Mouse (Mus musculus) testis, adult 2 months (tissue): ENCODE results near the gene Dnaic2. TPM values are rescaled to one million over a fixed set of nuclear protein-coding genes. Genes with fewer than 3 reads are reported as not detected.

Experiments
- H3K27ac ChIP-seq: fragments of 200-500 bp; 2 replicates; pipeline ENCODE4 v1.5.1; 2012; ENCODE audit warnings: low read depth, low read length; ENCODE audit not compliant: control insufficient read depth, insufficient read depth
- H3K27me3 ChIP-seq: fragments of 200-500 bp; 2 replicates; pipeline ENCODE4 v1.6.1; 2012; ENCODE audit warnings: mild to moderate bottlenecking, low read length, moderate library complexity; ENCODE audit not compliant: control insufficient read depth, insufficient read depth
- H3K36me3 ChIP-seq: fragments of 200-500 bp; 2 replicates; pipeline ENCODE4 v1.6.1; 2012; ENCODE audit warnings: mild to moderate bottlenecking, low read length; ENCODE audit not compliant: control insufficient read depth, insufficient read depth
- H3K4me1 ChIP-seq: fragments of 200-500 bp; 2 replicates; pipeline ENCODE4 v1.6.1; 2012; ENCODE audit warnings: low read length; ENCODE audit not compliant: control insufficient read depth, insufficient read depth
- H3K4me3 ChIP-seq: fragments of 200-500 bp; 2 replicates; pipeline ENCODE4 v1.5.1; 2012; ENCODE audit warnings: low read depth, mild to moderate bottlenecking, low read length, moderate library complexity, mixed read lengths; ENCODE audit not compliant: control insufficient read depth
- CTCF ChIP-seq: fragments of 200-500 bp; IDR thresholded peaks from 2 replicates; pipeline ENCODE4 v1.5.1; 2012; ENCODE audit warnings: low read depth, mild to moderate bottlenecking, inconsistent platforms, low read length, moderate library complexity; ENCODE audit not compliant: control insufficient read depth, insufficient read depth, insufficient replicate concordance
- POLR2A ChIP-seq: fragments of 200-500 bp; IDR thresholded peaks from 2 replicates; pipeline ENCODE4 v1.6.1; 2012; ENCODE audit warnings: low read depth, mild to moderate bottlenecking, inconsistent platforms, low read length, moderate library complexity; ENCODE audit not compliant: control insufficient read depth
- polyA plus RNA-seq: library from polyadenylated mRNA; depleted of rRNA; stranded (reverse); fragments of >200 nt; gene quantifications from 2 replicates; pipeline ENCODE4 v1.2.3, GENCODE M21; 2012; rRNA removed

The Dnaic2 gene
- polyA plus RNA-seq, 1 experiment, result 57.5 TPM

DNA sequence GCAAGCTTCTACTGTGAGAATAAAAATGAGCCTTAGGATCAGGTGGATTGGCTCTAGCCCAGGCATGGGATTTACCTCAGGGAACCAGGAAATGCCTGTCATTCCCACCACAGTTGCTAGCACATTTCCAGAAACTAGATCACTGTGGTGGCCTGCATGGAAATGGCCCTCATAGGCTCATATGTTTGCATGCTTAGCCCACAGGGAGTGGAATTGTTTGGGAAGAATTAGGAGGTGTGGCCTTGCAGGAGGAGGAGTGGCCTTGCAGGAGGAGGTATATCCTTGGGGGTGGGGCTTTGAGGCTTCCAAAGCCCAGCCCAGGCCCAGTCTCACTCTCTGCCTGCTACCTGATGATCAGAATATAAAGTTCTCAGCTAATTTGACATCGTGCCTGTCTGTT lies 74.7 kb downstream of the Dnaic2 start:
- Histone ChIP-seq H3K27ac (no peak overlapping the region), H3K4me3 (no peak overlapping the region), H3K4me1 (no peaks in the 10 kb centered on the region), H3K36me3 (no peaks in the 10 kb centered on the region), H3K27me3 (no peaks in the 10 kb centered on the region)
- TF ChIP-seq CTCF (no peak), POLR2A (no peak)

DNA sequence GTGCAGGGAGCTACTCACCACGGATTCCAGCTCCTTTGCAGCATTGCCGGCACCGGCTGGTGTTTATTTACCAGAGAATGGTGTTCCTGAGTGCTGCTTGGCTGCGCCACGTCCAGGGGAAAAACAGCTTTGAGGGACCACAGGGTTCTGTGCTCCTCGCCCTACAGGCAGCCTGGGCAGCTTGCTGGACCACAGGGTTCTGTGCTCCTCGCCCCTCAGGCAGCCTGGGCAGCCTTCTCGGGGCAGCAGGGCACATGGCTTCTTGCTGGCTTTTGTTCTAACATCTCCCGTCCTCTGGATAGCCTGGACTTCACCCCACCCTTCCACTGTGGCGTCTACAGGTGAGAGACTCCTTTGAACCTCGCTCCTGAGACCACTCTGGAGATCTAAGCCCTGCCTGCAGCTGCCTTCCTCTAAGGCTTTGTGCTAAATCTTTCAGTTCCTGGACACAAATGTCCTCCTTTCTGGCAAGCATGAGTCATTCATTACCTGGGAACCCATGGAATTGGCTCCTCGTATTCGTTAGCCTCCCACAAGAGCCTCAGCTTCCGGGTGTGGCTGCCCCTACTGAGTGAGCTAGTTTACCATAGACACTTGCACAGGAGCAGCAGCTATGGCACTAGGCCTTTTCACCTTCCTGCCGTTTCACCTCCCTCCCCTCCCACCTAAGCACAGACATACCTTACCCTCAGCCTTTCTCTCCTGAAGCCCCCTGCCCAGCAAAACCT lies 75.5 kb downstream of the Dnaic2 start:
- Histone ChIP-seq H3K36me3 (no peaks in the 10 kb centered on the region), H3K4me3 (no peak overlapping the region), H3K4me1 (no peaks in the 10 kb centered on the region), H3K27me3 (no peaks in the 10 kb centered on the region), H3K27ac (no peak overlapping the region)
- TF ChIP-seq POLR2A (no peak), CTCF (no peak)

DNA sequence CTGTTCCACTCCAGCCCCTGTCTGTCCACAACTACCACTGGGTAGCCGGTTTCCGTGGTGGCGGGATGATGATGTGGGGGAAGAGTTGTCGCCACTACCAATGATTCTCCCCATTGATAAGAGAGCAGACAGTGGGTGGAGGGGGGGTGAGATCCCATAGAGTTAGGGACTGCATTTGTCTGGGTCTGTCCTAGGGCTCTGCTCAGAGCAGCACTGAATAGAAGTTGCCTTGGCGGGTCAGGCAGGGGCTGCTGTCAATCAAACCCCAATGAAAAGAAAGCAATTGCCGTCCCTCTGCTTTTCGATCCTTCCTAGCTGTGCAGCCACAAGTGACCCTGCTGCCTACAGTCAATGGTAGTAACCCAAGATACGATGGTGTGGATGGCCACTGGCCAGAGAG lies 76.8 kb downstream of the Dnaic2 start:
- no peaks in the 10 kb centered on the region for H3K36me3 ChIP-seq
- no peak overlapping the region for H3K27ac ChIP-seq
- TF ChIP-seq CTCF (no peak), POLR2A (no peak)
- H3K27me3 ChIP-seq, result no peaks in the 10 kb centered on the region
- H3K4me1 ChIP-seq, result no peaks in the 10 kb centered on the region
- no peak overlapping the region for H3K4me3 ChIP-seq

DNA sequence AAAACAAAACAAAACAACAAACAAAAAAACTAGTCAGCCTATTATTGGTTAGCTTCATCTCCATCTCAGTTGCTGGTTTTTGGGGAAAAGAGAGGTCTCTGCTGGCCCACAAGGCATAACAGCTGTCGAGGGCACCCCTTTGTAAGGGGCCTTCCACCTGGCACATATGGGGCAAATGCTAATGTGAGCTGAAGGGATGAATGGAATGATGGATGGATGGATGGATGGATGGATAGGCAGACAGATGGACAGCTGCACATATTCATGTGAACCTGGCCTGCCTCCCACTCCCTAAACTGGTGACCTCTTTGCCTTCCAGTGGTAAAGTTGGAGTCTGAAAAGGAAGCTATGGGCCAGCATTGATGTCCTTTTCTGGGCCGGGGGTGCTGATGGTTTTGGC lies 79.8 kb downstream of the Dnaic2 start:
- Histone ChIP-seq H3K4me1 (no peaks in the 10 kb centered on the region), H3K27me3 (no peaks in the 10 kb centered on the region), H3K4me3 (no peak overlapping the region), H3K27ac (no peak overlapping the region), H3K36me3 (no peaks in the 10 kb centered on the region)
- TF ChIP-seq POLR2A, result no peak
- TF ChIP-seq CTCF, result no peak

Other genes with a start within 250 kb of the Dnaic2 start
- gene Rpl38, start 58.9 kb upstream of the Dnaic2 start, polyA plus RNA-seq, result 600 and 645 TPM in 2 replicates
- 13.9 and 15.2 TPM in 2 replicates for gene Ttyh2, start 52.0 kb upstream of the Dnaic2 start, polyA plus RNA-seq
- 19.3 and 19.6 TPM in 2 replicates for gene Kif19a, start 38.0 kb downstream of the Dnaic2 start, polyA plus RNA-seq
- 0.31 and 0.42 TPM in 2 replicates for gene Btbd17, start 68.5 kb downstream of the Dnaic2 start, polyA plus RNA-seq
- gene Gpr142, start 71.5 kb downstream of the Dnaic2 start, polyA plus RNA-seq, result not detected in 2 replicates
- 0.36 and 2.6 TPM in 2 replicates for gene Gprc5c, start 123.7 kb downstream of the Dnaic2 start, polyA plus RNA-seq
- 0.06 and 0.17 TPM in 2 replicates for gene Cd300a, start 162.6 kb downstream of the Dnaic2 start, polyA plus RNA-seq
- gene Cd300lb, start 207.0 kb downstream of the Dnaic2 start, polyA plus RNA-seq, result 0.05 TPM in 1 of 2 replicates, not detected in the other
- gene Cd300c, start 241.7 kb downstream of the Dnaic2 start, polyA plus RNA-seq, result not detected in 2 replicates